Comparison of ENCODE assay signal across 9 mouse cellular contexts in genomic region chr11:78466242-78466912, GRCm38 (mm10). TPM values are rescaled to one million over a fixed set of nuclear protein-coding genes. Genes with fewer than 3 reads are reported as not detected.
DNase-seq lines count a peak whose midpoint lies in the region; ATAC-seq and TF ChIP-seq lines count a peak whose summit lies in the region.
"Had no signal": no experiment of that assay in that cellular context is flagged by ENCODE, and none has a peak within 500 bp of the region (broad histone marks: within the 10 kb centered on the region; RNA-seq: fewer than 3 reads in every experiment).

No protein-coding gene starts in this region.

- 59% methylated on average over 23 of the region's 23 CpGs for WGBS in kidney, embryonic 16.5 days
- 68% methylated on average over 23 of the region's 23 CpGs for WGBS in embryonic facial prominence, embryonic 14.5 days
- 68% methylated on average over 23 of the region's 23 CpGs for WGBS in intestine, embryonic 16.5 days
- 51% methylated on average over 23 of the region's 23 CpGs for WGBS in midbrain, postnatal 0 days

- H3K4me3 ChIP-seq in kidney, embryonic 16.5 days (ENCODE audit: low read length): peak overlapping the region; percentile 82
- H3K4me3 ChIP-seq in embryonic facial prominence, embryonic 14.5 days (ENCODE audit: low read depth, low read length): peak overlapping the region; percentile 78
- H3K4me3 ChIP-seq in intestine, embryonic 16.5 days (ENCODE audit: low read length): peak overlapping the region; percentile 65
- peak overlapping the region; percentile 59 for H3K4me3 ChIP-seq in midbrain, postnatal 0 days (ENCODE audit: low read depth, low read length)

- ATAC-seq in kidney, embryonic 16.5 days (ENCODE audit: low FRiP score, low TSS enrichment): peak; percentile 47
- no peak for ATAC-seq in embryonic facial prominence, embryonic 14.5 days (ENCODE audit: low read depth)
- ATAC-seq in intestine, embryonic 16.5 days: 0 out of 2 replicates have a peak, but pooled peaks have one; percentile 0
- ATAC-seq in midbrain, postnatal 0 days (ENCODE audit: low FRiP score): no peak; the same call in 1 of the 2 replicates

- H3K4me1 ChIP-seq in kidney, embryonic 16.5 days (ENCODE audit: insufficient read depth, low read length): peaks cover 11% of the 10 kb centered on the region
- H3K4me1 ChIP-seq in embryonic facial prominence, embryonic 14.5 days (ENCODE audit: control insufficient read depth, insufficient read depth, low read length): peaks cover 10% of the 10 kb centered on the region
- peaks cover 22% of the 10 kb centered on the region for H3K4me1 ChIP-seq in intestine, embryonic 16.5 days (ENCODE audit: control insufficient read depth, insufficient read depth, low read length)
- H3K4me1 ChIP-seq in midbrain, postnatal 0 days (ENCODE audit: insufficient read depth, low read length): peaks cover 5% of the 10 kb centered on the region; the same call in 1 of the 2 replicates

- H3K9ac ChIP-seq in kidney, embryonic 16.5 days (replicated peaks; ENCODE audit: low read length): peak overlapping the region; percentile 91
- H3K9ac ChIP-seq in embryonic facial prominence, embryonic 14.5 days (ENCODE audit: low read depth, low read length): peak overlapping the region; percentile 88
- H3K9ac ChIP-seq in intestine, embryonic 16.5 days (ENCODE audit: low read depth, low read length): peak overlapping the region; percentile 77
- peak overlapping the region; percentile 67 for H3K9ac ChIP-seq in midbrain, postnatal 0 days (replicated peaks; ENCODE audit: low read length, poor library complexity, severe bottlenecking)

- no peaks in the 10 kb centered on the region for H3K36me3 ChIP-seq in kidney, embryonic 16.5 days (ENCODE audit: insufficient read depth, low read length)
- H3K36me3 ChIP-seq in embryonic facial prominence, embryonic 14.5 days (ENCODE audit: control insufficient read depth, insufficient read depth, low read length): no peaks in the 10 kb centered on the region
- no peaks in the 10 kb centered on the region for H3K36me3 ChIP-seq in intestine, embryonic 16.5 days (ENCODE audit: control insufficient read depth, insufficient read depth, low read length)
- H3K36me3 ChIP-seq in midbrain, postnatal 0 days (ENCODE audit: insufficient read depth, low read length): 0 out of 2 replicates have a peak, but pooled peaks cover 2% of the 10 kb centered on the region

- DNase-seq in kidney, postnatal 14 days: no peak
- no peak for DNase-seq in embryonic facial prominence, embryonic 14.5 days (ENCODE audit: low spot score)
- DNase-seq in midbrain, postnatal 0 days (ENCODE audit: low spot score): no peak
- DNase-seq in MN1 (ENCODE audit: low spot score) (no peak), adipocyte (ENCODE audit: low spot score) (no peak)
- no peak for DNase-seq in thymus, adult 18-20 months

- peak overlapping the region; percentile 97 for H3K27ac ChIP-seq in kidney, embryonic 16.5 days (ENCODE audit: low read length)
- peak overlapping the region; percentile 96 for H3K27ac ChIP-seq in embryonic facial prominence, embryonic 14.5 days (replicated peaks; ENCODE audit: low read depth, low read length)
- peak overlapping the region; percentile 82; the same call in 1 of the 2 replicates for H3K27ac ChIP-seq in intestine, embryonic 16.5 days (ENCODE audit: low read length)
- peak overlapping the region; percentile 79 for H3K27ac ChIP-seq in midbrain, postnatal 0 days (ENCODE audit: low read depth, low read length)

- 0 out of 2 replicates have a peak, but pooled peaks cover 6% of the 10 kb centered on the region for H3K9me3 ChIP-seq in kidney, embryonic 16.5 days (ENCODE audit: low read length)
- peaks cover 4% of the 10 kb centered on the region; the same call in 1 of the 2 replicates for H3K9me3 ChIP-seq in embryonic facial prominence, embryonic 14.5 days (ENCODE audit: control insufficient read depth, low read length)
- H3K9me3 ChIP-seq in intestine, embryonic 16.5 days (ENCODE audit: control insufficient read depth, low read length): peaks cover 5% of the 10 kb centered on the region; the same call in 1 of the 2 replicates
- no peaks in the 10 kb centered on the region for H3K9me3 ChIP-seq in midbrain, postnatal 0 days (ENCODE audit: low read length)

- peak overlapping the region; percentile 94 for H3K4me2 ChIP-seq in kidney, embryonic 16.5 days (replicated peaks; ENCODE audit: low read depth, low read length)
- peak overlapping the region; percentile 91 for H3K4me2 ChIP-seq in embryonic facial prominence, embryonic 14.5 days (ENCODE audit: low read depth, low read length)
- peak overlapping the region; percentile 69 for H3K4me2 ChIP-seq in intestine, embryonic 16.5 days (ENCODE audit: low read depth, low read length)
- peak overlapping the region; percentile 76 for H3K4me2 ChIP-seq in midbrain, postnatal 0 days (ENCODE audit: low read depth, low read length, poor library complexity, severe bottlenecking)

- TF ChIP-seq CTCF in midbrain, postnatal 0 days (IDR thresholded peaks at IDR 0.05): no peak

- no peaks in the 10 kb centered on the region for H3K27me3 ChIP-seq in kidney, embryonic 16.5 days (ENCODE audit: insufficient read depth, low read length)
- no peaks in the 10 kb centered on the region for H3K27me3 ChIP-seq in embryonic facial prominence, embryonic 14.5 days (replicated peaks; ENCODE audit: control insufficient read depth, insufficient read depth, low read length)
- H3K27me3 ChIP-seq in intestine, embryonic 16.5 days (replicated peaks; ENCODE audit: control insufficient read depth, insufficient read depth, low read length): no peaks in the 10 kb centered on the region
- no peaks in the 10 kb centered on the region for H3K27me3 ChIP-seq in midbrain, postnatal 0 days (ENCODE audit: insufficient read depth, low read length)

RNA-seq across cellular contexts. Expression of gene Slc46a1, which starts 0.9 kb away (rescaled TPM):
- polyA plus RNA-seq in kidney, embryonic 16.5 days (2015; fragmentation: Nextera tagmentation; extraction: Ambion mirVana): 24.7 and 24.9 TPM in 2 replicates
- 12.6 and 14.8 TPM in 2 replicates for polyA plus RNA-seq in embryonic facial prominence, embryonic 14.5 days (2014; fragmentation: Nextera tagmentation; extraction: Ambion mirVana)
- 11.0 and 12.8 TPM in 2 replicates for polyA plus RNA-seq in intestine, embryonic 16.5 days (2015; fragmentation: Nextera tagmentation; extraction: Ambion mirVana)
- total RNA-seq in midbrain, postnatal 0 days (2014; rRNA removed): 15.0 and 17.5 TPM in 2 replicates
- 19.1 and 19.6 TPM in 2 replicates for polyA plus RNA-seq in midbrain, postnatal 0 days (2015; fragmentation: Nextera tagmentation; extraction: Ambion mirVana)

RNA-seq across cellular contexts. Expression of gene Sarm1, which starts 31.2 kb away (rescaled TPM):
- 1.2 and 1.8 TPM in 2 replicates for polyA plus RNA-seq in kidney, embryonic 16.5 days (2015; fragmentation: Nextera tagmentation; extraction: Ambion mirVana)
- polyA plus RNA-seq in embryonic facial prominence, embryonic 14.5 days (2014; fragmentation: Nextera tagmentation; extraction: Ambion mirVana): 3.9 and 4.0 TPM in 2 replicates
- 1.6 and 2.1 TPM in 2 replicates for polyA plus RNA-seq in intestine, embryonic 16.5 days (2015; fragmentation: Nextera tagmentation; extraction: Ambion mirVana)
- total RNA-seq in midbrain, postnatal 0 days (2014; rRNA removed): 63.2 and 66.3 TPM in 2 replicates
- polyA plus RNA-seq in midbrain, postnatal 0 days (2015; fragmentation: Nextera tagmentation; extraction: Ambion mirVana): 39.8 and 40.1 TPM in 2 replicates

RNA-seq across cellular contexts. Expression of gene Vtn, which starts 32.5 kb away (rescaled TPM):
- 2.4 and 2.9 TPM in 2 replicates for polyA plus RNA-seq in kidney, embryonic 16.5 days (2015; fragmentation: Nextera tagmentation; extraction: Ambion mirVana)
- polyA plus RNA-seq in embryonic facial prominence, embryonic 14.5 days (2014; fragmentation: Nextera tagmentation; extraction: Ambion mirVana): 9.9 and 11.3 TPM in 2 replicates
- 18.1 and 29.3 TPM in 2 replicates for polyA plus RNA-seq in intestine, embryonic 16.5 days (2015; fragmentation: Nextera tagmentation; extraction: Ambion mirVana)
- 114 and 120 TPM in 2 replicates for total RNA-seq in midbrain, postnatal 0 days (2014; rRNA removed)
- 139 and 160 TPM in 2 replicates for polyA plus RNA-seq in midbrain, postnatal 0 days (2015; fragmentation: Nextera tagmentation; extraction: Ambion mirVana)

RNA-seq across cellular contexts. Expression of gene Sebox, which starts 36.9 kb away (rescaled TPM):
- not detected in 2 replicates for polyA plus RNA-seq in kidney, embryonic 16.5 days (2015; fragmentation: Nextera tagmentation; extraction: Ambion mirVana)
- 0.17 TPM in 1 of 2 replicates, not detected in the other for polyA plus RNA-seq in embryonic facial prominence, embryonic 14.5 days (2014; fragmentation: Nextera tagmentation; extraction: Ambion mirVana)
- polyA plus RNA-seq in intestine, embryonic 16.5 days (2015; fragmentation: Nextera tagmentation; extraction: Ambion mirVana): not detected in 2 replicates
- total RNA-seq in midbrain, postnatal 0 days (2014; rRNA removed): 0.71 TPM in 1 of 2 replicates, not detected in the other
- polyA plus RNA-seq in midbrain, postnatal 0 days (2015; fragmentation: Nextera tagmentation; extraction: Ambion mirVana): not detected in 2 replicates
- total RNA-seq: gastrocnemius, postnatal 10 days had no signal

RNA-seq across cellular contexts. Expression of gene Slc13a2, which starts 44.4 kb away (rescaled TPM):
- polyA plus RNA-seq in kidney, embryonic 16.5 days (2015; fragmentation: Nextera tagmentation; extraction: Ambion mirVana): 2.2 and 2.4 TPM in 2 replicates
- not detected in 2 replicates for polyA plus RNA-seq in embryonic facial prominence, embryonic 14.5 days (2014; fragmentation: Nextera tagmentation; extraction: Ambion mirVana)
- polyA plus RNA-seq in intestine, embryonic 16.5 days (2015; fragmentation: Nextera tagmentation; extraction: Ambion mirVana): 4.6 and 6.7 TPM in 2 replicates
- total RNA-seq in midbrain, postnatal 0 days (2014; rRNA removed): not detected in 2 replicates
- polyA plus RNA-seq in midbrain, postnatal 0 days (2015; fragmentation: Nextera tagmentation; extraction: Ambion mirVana): not detected in 2 replicates
- total RNA-seq: gastrocnemius, postnatal 10 days had no signal

Comparison
In these comparisons a context has a peak if more than half of its experiments do, and no peak if none do; other contexts are left out.
1. ATAC-seq: peak in kidney, embryonic 16.5 days (single experiment) and intestine, embryonic 16.5 days (single experiment); none in embryonic facial prominence, embryonic 14.5 days (single experiment) and midbrain, postnatal 0 days (single experiment).
2. Peak in every context shown above with its lines, with median percentiles within 50 percentile points of each other: H3K27ac ChIP-seq, H3K4me2 ChIP-seq, H3K4me3 ChIP-seq and H3K9ac ChIP-seq.